Mouse (Mus musculus): ENCODE data around the gene Mark3. TPM values are rescaled to one million over a fixed set of nuclear protein-coding genes. Genes with fewer than 3 reads are reported as not detected.
A peak's percentile ranks its signal among the peaks of the same experiment; 100 is the strongest.

Gene Mark3
- total and polyA plus RNA-seq, 3 experiments: 34.3 to 51.2 (median 40.2) TPM

- Histone ChIP-seq H3K4me3 (replicated peaks in 1 of 3; ENCODE audit: low read depth in 2 of 3, low read length in 2 of 3, poor library complexity in 1 of 3) (no peak overlapping the region), H3K4me1 (ENCODE audit: control insufficient read depth in 1 of 2, insufficient read depth in 2 of 2) (peaks cover 6 to 32% of the 10 kb centered on the region in 2 experiments; a peak in 3 of 4 replicates), H3K9ac (ENCODE audit: insufficient read depth, low read depth) (no peak overlapping the region), H3K4me2 (ENCODE audit: insufficient read depth, low read depth, poor library complexity, severe bottlenecking) (no peak overlapping the region), H3K27ac (ENCODE audit: insufficient read depth, low read depth) (no peak overlapping the region), H3K79me2 (replicated peaks; ENCODE audit: control insufficient read depth, extremely low read depth, insufficient read depth, poor library complexity, severe bottlenecking) (peaks cover 64% of the 10 kb centered on the region), H3K36me3 (replicated peaks in 1 of 2; ENCODE audit: control insufficient read depth in 1 of 2, insufficient read depth in 1 of 2, low read length in 1 of 2) (peaks cover 0 to 27% of the 10 kb centered on the region in 2 experiments), H3K27me3 (replicated peaks) (no peaks in the 10 kb centered on the region), H3K9me3 (replicated peaks; ENCODE audit: low read length) (no peaks in the 10 kb centered on the region)
- no peak for TF ChIP-seq GABPA (IDR thresholded peaks at IDR 0.05; ENCODE audit: insufficient replicate concordance, low read depth, low read length)
- no peak for TF ChIP-seq MAX (IDR thresholded peaks at IDR 0.05; ENCODE audit: low read length)
- in situ Hi-C loops (cut with MboI; ENCODE audit: low pct_ligation_motif_present, low pct_unique_long_range_greater_than_20kb, low sequenced_read_pairs): no loop called here
- no peak for DNase-seq (ENCODE audit: extremely low read depth)
- dilution Hi-C loops (cut with MboI; ENCODE audit: extremely low pct_ligation_motif_present, extremely low pct_unique_long_range_greater_than_20kb, low sequenced_read_pairs): no loop called here
Measured at GRCm38 (mm10) chr12:111583058-111583457, 8.7 kb downstream of the Mark3 start.

GRCm38 (mm10) chr12:111584401-111584800 lies 10.1 kb downstream of the Mark3 start:
- no peaks in the 10 kb centered on the region for H3K27me3 ChIP-seq (replicated peaks)

GRCm38 (mm10) chr12:111587252-111587651 lies 12.9 kb downstream of the Mark3 start:
- dilution Hi-C loops (cut with MboI; ENCODE audit: extremely low pct_ligation_motif_present, extremely low pct_unique_long_range_greater_than_20kb, low sequenced_read_pairs) (no loop called here), in situ Hi-C loops (cut with MboI; ENCODE audit: low pct_ligation_motif_present, low pct_unique_long_range_greater_than_20kb, low sequenced_read_pairs) (no loop called here)
- Histone ChIP-seq H3K27me3 (replicated peaks) (no peaks in the 10 kb centered on the region), H3K27ac (ENCODE audit: insufficient read depth, low read depth) (no peak overlapping the region), H3K9me3 (replicated peaks; ENCODE audit: low read length) (no peaks in the 10 kb centered on the region), H3K79me2 (replicated peaks; ENCODE audit: control insufficient read depth, extremely low read depth, insufficient read depth, poor library complexity, severe bottlenecking) (peaks cover 46% of the 10 kb centered on the region), H3K9ac (ENCODE audit: insufficient read depth, low read depth) (no peak overlapping the region), H3K4me2 (ENCODE audit: insufficient read depth, low read depth, poor library complexity, severe bottlenecking) (no peak overlapping the region), H3K4me3 (replicated peaks in 1 of 3; ENCODE audit: low read depth in 2 of 3, low read length in 2 of 3, poor library complexity in 1 of 3) (no peak overlapping the region), H3K36me3 (replicated peaks in 1 of 2; ENCODE audit: control insufficient read depth in 1 of 2, insufficient read depth in 1 of 2, low read length in 1 of 2) (peaks cover 0 to 28% of the 10 kb centered on the region in 2 experiments), H3K4me1 (ENCODE audit: control insufficient read depth in 1 of 2, insufficient read depth in 2 of 2) (peaks cover 4 to 30% of the 10 kb centered on the region in 2 experiments; a peak in 2 of 4 replicates)
- no peak for DNase-seq (ENCODE audit: extremely low read depth)
- TF ChIP-seq NRF1 (IDR thresholded peaks at IDR 0.05; ENCODE audit: low read depth, low read length): no peak
- no peak for TF ChIP-seq MAFK (IDR thresholded peaks at IDR 0.05; ENCODE audit: insufficient replicate concordance, low read length)
- no peak for TF ChIP-seq UBTF (IDR thresholded peaks at IDR 0.05; ENCODE audit: low read depth, low read length)
- no peak for TF ChIP-seq EP300 (IDR thresholded peaks at IDR 0.05; ENCODE audit: low read length)
- no peak for TF ChIP-seq SIN3A (IDR thresholded peaks at IDR 0.05; ENCODE audit: low read length)
- TF ChIP-seq MAZ (IDR thresholded peaks at IDR 0.05; ENCODE audit: low read depth, low read length): no peak
- no peak for TF ChIP-seq CTCF (conservative IDR thresholded peaks at IDR 0.05 in 1 of 2, IDR thresholded peaks at IDR 0.05 in 1 of 2; ENCODE audit: low read depth in 2 of 2, low read length in 2 of 2)
- TF ChIP-seq ZC3H11A (IDR thresholded peaks at IDR 0.05; ENCODE audit: low read depth, low read length): no peak
- no peak for TF ChIP-seq HCFC1 (IDR thresholded peaks at IDR 0.05; ENCODE audit: low read depth, low read length)
- TF ChIP-seq JUND (conservative IDR thresholded peaks at IDR 0.05; ENCODE audit: low read depth, low read length): no peak
- no peak for TF ChIP-seq USF2 (conservative IDR thresholded peaks at IDR 0.05; ENCODE audit: low read depth, low read length)
- no peak for TF ChIP-seq ETS1 (conservative IDR thresholded peaks at IDR 0.05; ENCODE audit: low read depth, low read length)
- no peak for TF ChIP-seq RCOR1 (conservative IDR thresholded peaks at IDR 0.05; ENCODE audit: low read depth, low read length)
- no peak for TF ChIP-seq E2F4 (IDR thresholded peaks at IDR 0.05; ENCODE audit: insufficient replicate concordance, low read depth, low read length)
- no peak for TF ChIP-seq IRF4 (IDR thresholded peaks at IDR 0.05; ENCODE audit: low read depth, low read length)
- TF ChIP-seq MYC (IDR thresholded peaks at IDR 0.05; ENCODE audit: low read depth, low read length): no peak

More at GRCm38 (mm10) chr12:111584401-111584800, 10.1 kb downstream of the Mark3 start:
- in situ Hi-C loops (cut with MboI; ENCODE audit: low pct_ligation_motif_present, low pct_unique_long_range_greater_than_20kb, low sequenced_read_pairs): no loop called here
- no peak overlapping the region for H3K4me2 ChIP-seq (ENCODE audit: insufficient read depth, low read depth, poor library complexity, severe bottlenecking)
- no peak for DNase-seq (ENCODE audit: extremely low read depth)
- dilution Hi-C loops (cut with MboI; ENCODE audit: extremely low pct_ligation_motif_present, extremely low pct_unique_long_range_greater_than_20kb, low sequenced_read_pairs): no loop called here
- no peak overlapping the region for H3K9ac ChIP-seq (ENCODE audit: insufficient read depth, low read depth)
- H3K36me3 ChIP-seq (replicated peaks in 1 of 2; ENCODE audit: control insufficient read depth in 1 of 2, insufficient read depth in 1 of 2, low read length in 1 of 2): peaks cover 0 to 29% of the 10 kb centered on the region in 2 experiments
- no peak overlapping the region for H3K27ac ChIP-seq (ENCODE audit: insufficient read depth, low read depth)
- TF ChIP-seq TCF12 (IDR thresholded peaks at IDR 0.05; ENCODE audit: low read depth, low read length) (no peak), SIN3A (IDR thresholded peaks at IDR 0.05; ENCODE audit: low read length) (no peak), CHD1 (IDR thresholded peaks at IDR 0.05; ENCODE audit: low read depth, low read length) (no peak), ZMIZ1 (IDR thresholded peaks at IDR 0.05; ENCODE audit: low read depth, low read length) (no peak), PAX5 (IDR thresholded peaks at IDR 0.05; ENCODE audit: low read length) (no peak), MAFK (IDR thresholded peaks at IDR 0.05; ENCODE audit: insufficient replicate concordance, low read length) (0 out of 2 replicates have a peak, but pooled peaks have one; percentile 27), SMC3 (IDR thresholded peaks at IDR 0.05; ENCODE audit: low read depth, low read length) (no peak), RCOR1 (conservative IDR thresholded peaks at IDR 0.05; ENCODE audit: low read depth, low read length) (peak; percentile 51; the same call in 1 of the 2 replicates), MAX (IDR thresholded peaks at IDR 0.05; ENCODE audit: low read length) (no peak), MEF2A (IDR thresholded peaks at IDR 0.05; ENCODE audit: borderline replicate concordance, low read depth, low read length) (no peak), GABPA (IDR thresholded peaks at IDR 0.05; ENCODE audit: insufficient replicate concordance, low read depth, low read length) (no peak), ZNF384 (IDR thresholded peaks at IDR 0.05; ENCODE audit: low read depth, low read length) (no peak), JUN (IDR thresholded peaks at IDR 0.05; ENCODE audit: insufficient read depth, low read depth, low read length) (peak; percentile 39), IRF4 (IDR thresholded peaks at IDR 0.05; ENCODE audit: low read depth, low read length) (peak; percentile 70), POLR2A (IDR thresholded peaks at IDR 0.05; ENCODE audit: low read depth, low read length) (no peak), ETS1 (conservative IDR thresholded peaks at IDR 0.05; ENCODE audit: low read depth, low read length) (peak; percentile 48; the same call in 1 of the 2 replicates), BHLHE40 (IDR thresholded peaks at IDR 0.05; ENCODE audit: low read depth, low read length) (peak; percentile 22; the same call in 1 of the 2 replicates), CHD2 (IDR thresholded peaks at IDR 0.05; ENCODE audit: low read length) (0 out of 2 replicates have a peak, but pooled peaks have one; percentile 16), MYC (IDR thresholded peaks at IDR 0.05; ENCODE audit: low read depth, low read length) (no peak), TBP (conservative IDR thresholded peaks at IDR 0.05; ENCODE audit: low read depth, low read length) (no peak), EP300 (IDR thresholded peaks at IDR 0.05; ENCODE audit: low read length) (0 out of 2 replicates have a peak, but pooled peaks have one; percentile 52), NELFE (IDR thresholded peaks at IDR 0.05; ENCODE audit: low read depth, low read length) (no peak)
- peaks cover 57% of the 10 kb centered on the region for H3K79me2 ChIP-seq (replicated peaks; ENCODE audit: control insufficient read depth, extremely low read depth, insufficient read depth, poor library complexity, severe bottlenecking)
- peaks cover 4 to 29% of the 10 kb centered on the region in 2 experiments; a peak in 2 of 4 replicates for H3K4me1 ChIP-seq (ENCODE audit: control insufficient read depth in 1 of 2, insufficient read depth in 2 of 2)
- H3K9me3 ChIP-seq (replicated peaks; ENCODE audit: low read length): no peaks in the 10 kb centered on the region
- no peak overlapping the region for H3K4me3 ChIP-seq (replicated peaks in 1 of 3; ENCODE audit: low read depth in 2 of 3, low read length in 2 of 3, poor library complexity in 1 of 3)
